Comparison of ENCODE assay signal across 15 mouse cellular contexts in the genomic region with DNA sequence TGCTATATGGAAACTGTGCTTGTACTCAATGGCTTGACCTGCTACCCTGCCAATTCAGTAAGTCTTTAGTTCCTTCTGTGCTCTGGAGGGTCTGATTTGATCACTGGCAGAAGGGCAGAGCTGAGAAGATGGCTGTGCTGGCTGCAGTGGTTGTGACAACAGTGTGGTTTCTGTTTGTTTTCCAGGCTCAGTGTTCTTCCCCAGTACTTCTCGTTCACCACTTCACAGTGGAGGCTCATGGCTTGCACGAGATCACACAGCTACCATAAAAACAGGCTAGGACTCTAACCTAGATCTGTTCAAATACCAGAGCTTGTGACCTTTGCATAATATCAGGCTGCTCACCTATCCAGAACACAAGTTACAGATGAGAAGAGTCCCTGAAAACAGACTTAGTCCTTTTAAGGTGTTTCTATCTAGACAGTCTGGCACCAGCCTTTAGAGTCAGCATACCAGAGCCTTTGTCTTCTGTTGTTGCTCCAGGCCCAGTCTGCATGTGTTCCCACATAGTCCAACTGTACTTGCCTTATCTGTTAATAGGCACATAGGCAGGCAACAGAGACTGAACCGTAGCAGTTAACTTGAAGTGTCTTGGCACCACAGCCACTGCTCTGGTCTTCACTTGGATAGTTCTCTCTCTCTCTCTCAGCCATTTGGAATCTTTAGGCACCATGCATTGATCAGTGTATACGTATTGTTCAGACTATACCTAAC.
A peak's percentile ranks its signal among the peaks of the same experiment; 100 is the strongest.
DNase-seq lines count a peak whose midpoint lies in the region; ATAC-seq and TF ChIP-seq lines count a peak whose summit lies in the region.
"Had no signal": no experiment of that assay in that cellular context is flagged by ENCODE, and none has a peak within 500 bp of the region (broad histone marks: within the 10 kb centered on the region; RNA-seq: fewer than 3 reads in every experiment).

No protein-coding gene starts in this region.

- peaks cover 30% of the 10 kb centered on the region for H3K36me3 ChIP-seq in forebrain, embryonic 10.5 days (replicated peaks)
- peaks cover 10% of the 10 kb centered on the region; the same call in 1 of the 2 replicates for H3K36me3 ChIP-seq in forebrain, embryonic 12.5 days (replicated peaks)
- H3K36me3 ChIP-seq in intestine, postnatal 0 days (ENCODE audit: control insufficient read depth, insufficient read depth), result peaks cover 20% of the 10 kb centered on the region
- H3K36me3 ChIP-seq in intestine, embryonic 15.5 days, result peaks cover 8% of the 10 kb centered on the region
- peaks cover 64% of the 10 kb centered on the region for H3K36me3 ChIP-seq in liver, embryonic 15.5 days (replicated peaks)

- H3K27me3 ChIP-seq in forebrain, embryonic 10.5 days (ENCODE audit: poor library complexity, severe bottlenecking), result no peaks in the 10 kb centered on the region
- H3K27me3 ChIP-seq in forebrain, embryonic 12.5 days, result no peaks in the 10 kb centered on the region
- no peaks in the 10 kb centered on the region for H3K27me3 ChIP-seq in intestine, postnatal 0 days (replicated peaks; ENCODE audit: control insufficient read depth, insufficient read depth, low read length)
- H3K27me3 ChIP-seq in intestine, embryonic 15.5 days (replicated peaks), result no peaks in the 10 kb centered on the region
- no peaks in the 10 kb centered on the region for H3K27me3 ChIP-seq in liver, embryonic 15.5 days
- H3K27me3 ChIP-seq: embryonic facial prominence, embryonic 15.5 days; neural tube, embryonic 13.5 days had no signal

- H3K27ac ChIP-seq in forebrain, embryonic 10.5 days, result peak overlapping the region; percentile 42; the same call in 1 of the 2 replicates
- H3K27ac ChIP-seq in forebrain, embryonic 12.5 days, result no peak overlapping the region
- 0 out of 2 replicates have a peak overlapping the region, but pooled peaks have one; percentile 15 for H3K27ac ChIP-seq in intestine, postnatal 0 days (ENCODE audit: low read depth, low read length)
- H3K27ac ChIP-seq in intestine, embryonic 15.5 days, result no peak overlapping the region
- peak overlapping the region; percentile 85 for H3K27ac ChIP-seq in bone marrow, adult 2 months (ENCODE audit: control insufficient read depth, insufficient read depth, low read depth, low read length, poor library complexity)
- H3K27ac ChIP-seq in liver, embryonic 15.5 days (replicated peaks), result peak overlapping the region; percentile 99
- H3K27ac ChIP-seq: embryonic facial prominence, embryonic 15.5 days; neural tube, embryonic 13.5 days had no signal

- TF ChIP-seq POLR2A in bone marrow, adult 2 months (IDR thresholded peaks at IDR 0.05; ENCODE audit: borderline replicate concordance, control insufficient read depth, low read depth, low read length), result no peak

- no peak for DNase-seq in forebrain, embryonic 10.5 days (ENCODE audit: extremely low spot score, low spot score)
- no peak for DNase-seq in cerebellum, adult 9-10 months
- DNase-seq in cerebellum, postnatal 10 days, result no peak
- DNase-seq: adrenal gland, postnatal 14 days; forebrain, postnatal 0 days; kidney, postnatal 25 days; retina, postnatal 1 day; thymus, postnatal 14 days had no signal

- H3K4me2 ChIP-seq in forebrain, embryonic 12.5 days, result no peak overlapping the region
- H3K4me2 ChIP-seq in intestine, postnatal 0 days (replicated peaks; ENCODE audit: low read depth), result no peak overlapping the region
- H3K4me2 ChIP-seq in intestine, embryonic 15.5 days (replicated peaks), result no peak overlapping the region
- peak overlapping the region; percentile 63; the same call in 1 of the 2 replicates for H3K4me2 ChIP-seq in liver, embryonic 15.5 days
- H3K4me2 ChIP-seq: embryonic facial prominence, embryonic 15.5 days; neural tube, embryonic 13.5 days had no signal

- H3K9me3 ChIP-seq in forebrain, embryonic 10.5 days, result no peaks in the 10 kb centered on the region
- H3K9me3 ChIP-seq in forebrain, embryonic 12.5 days, result no peaks in the 10 kb centered on the region
- H3K9me3 ChIP-seq in intestine, postnatal 0 days (ENCODE audit: control insufficient read depth), result no peaks in the 10 kb centered on the region
- no peaks in the 10 kb centered on the region for H3K9me3 ChIP-seq in intestine, embryonic 15.5 days
- H3K9me3 ChIP-seq in liver, embryonic 15.5 days (replicated peaks), result no peaks in the 10 kb centered on the region
- H3K9me3 ChIP-seq: embryonic facial prominence, embryonic 15.5 days; neural tube, embryonic 13.5 days had no signal

- H3K9ac ChIP-seq in forebrain, embryonic 12.5 days, result no peak overlapping the region
- no peak overlapping the region for H3K9ac ChIP-seq in intestine, postnatal 0 days (ENCODE audit: low read depth, low read length)
- no peak overlapping the region for H3K9ac ChIP-seq in intestine, embryonic 15.5 days
- peak overlapping the region; percentile 57 for H3K9ac ChIP-seq in liver, embryonic 15.5 days
- H3K9ac ChIP-seq: embryonic facial prominence, embryonic 15.5 days; forebrain, postnatal 0 days; neural tube, embryonic 13.5 days had no signal

- no peak overlapping the region for H3K4me3 ChIP-seq in forebrain, embryonic 10.5 days
- no peak overlapping the region for H3K4me3 ChIP-seq in forebrain, embryonic 12.5 days (replicated peaks)
- no peak overlapping the region for H3K4me3 ChIP-seq in intestine, postnatal 0 days (ENCODE audit: low read depth, low read length)
- H3K4me3 ChIP-seq in intestine, embryonic 15.5 days (replicated peaks), result no peak overlapping the region
- no peak overlapping the region for H3K4me3 ChIP-seq in bone marrow, adult 2 months (replicated peaks; ENCODE audit: control insufficient read depth, low read depth, low read length)
- no peak overlapping the region for H3K4me3 ChIP-seq in liver, embryonic 15.5 days (replicated peaks)
- H3K4me3 ChIP-seq: embryonic facial prominence, embryonic 15.5 days; neural tube, embryonic 13.5 days had no signal

- no peak for ATAC-seq in forebrain, embryonic 12.5 days (ENCODE audit: low FRiP score)
- no peak for ATAC-seq in intestine, postnatal 0 days
- no peak for ATAC-seq in intestine, embryonic 15.5 days
- ATAC-seq in liver, embryonic 15.5 days (ENCODE audit: insufficient read depth), result no peak
- ATAC-seq: forebrain, postnatal 0 days had no signal

- no peak for TF ChIP-seq CTCF in intestine, postnatal 0 days (IDR thresholded peaks at IDR 0.05; ENCODE audit: low read depth)
- TF ChIP-seq CTCF in bone marrow, adult 2 months (IDR thresholded peaks at IDR 0.05; ENCODE audit: control insufficient read depth, insufficient read depth, low read length), result no peak

- WGBS in forebrain, embryonic 10.5 days, result 90% methylated on average over 4 of the region's 4 CpGs
- 90% methylated on average over 4 of the region's 4 CpGs for WGBS in forebrain, embryonic 12.5 days
- WGBS in intestine, postnatal 0 days, result 78% methylated on average over 4 of the region's 4 CpGs
- 75% methylated on average over 4 of the region's 4 CpGs for WGBS in intestine, embryonic 15.5 days
- 63% methylated on average over 4 of the region's 4 CpGs for WGBS in bone marrow, adult 2 months
- 19% methylated on average over 4 of the region's 4 CpGs for WGBS in liver, embryonic 15.5 days (ENCODE audit: insufficient replicate concordance)

- no peaks in the 10 kb centered on the region for H3K4me1 ChIP-seq in forebrain, embryonic 10.5 days
- no peaks in the 10 kb centered on the region for H3K4me1 ChIP-seq in forebrain, embryonic 12.5 days
- no peaks in the 10 kb centered on the region for H3K4me1 ChIP-seq in intestine, postnatal 0 days (replicated peaks; ENCODE audit: control insufficient read depth, insufficient read depth, low read length)
- no peaks in the 10 kb centered on the region for H3K4me1 ChIP-seq in intestine, embryonic 15.5 days (replicated peaks)
- peaks cover 9% of the 10 kb centered on the region for H3K4me1 ChIP-seq in bone marrow, adult 2 months (ENCODE audit: control insufficient read depth, insufficient read depth, low read length)
- H3K4me1 ChIP-seq in liver, embryonic 15.5 days (replicated peaks), result peaks cover 90% of the 10 kb centered on the region
- H3K4me1 ChIP-seq: embryonic facial prominence, embryonic 15.5 days; neural tube, embryonic 13.5 days had no signal

Comparison
In these comparisons a context has a peak if more than half of its experiments do, and no peak if none do; other contexts are left out.
1. H3K27ac ChIP-seq: peak in forebrain, embryonic 10.5 days (single experiment), intestine, postnatal 0 days (single experiment), bone marrow, adult 2 months (single experiment) and liver, embryonic 15.5 days (single experiment); none in forebrain, embryonic 12.5 days (single experiment) and intestine, embryonic 15.5 days (single experiment).